Mouse (Mus musculus): ENCODE measurements around the gene Snx6.
A peak's percentile ranks its signal among the peaks of the same experiment; 100 is the strongest.

Gene Snx6

DNA sequence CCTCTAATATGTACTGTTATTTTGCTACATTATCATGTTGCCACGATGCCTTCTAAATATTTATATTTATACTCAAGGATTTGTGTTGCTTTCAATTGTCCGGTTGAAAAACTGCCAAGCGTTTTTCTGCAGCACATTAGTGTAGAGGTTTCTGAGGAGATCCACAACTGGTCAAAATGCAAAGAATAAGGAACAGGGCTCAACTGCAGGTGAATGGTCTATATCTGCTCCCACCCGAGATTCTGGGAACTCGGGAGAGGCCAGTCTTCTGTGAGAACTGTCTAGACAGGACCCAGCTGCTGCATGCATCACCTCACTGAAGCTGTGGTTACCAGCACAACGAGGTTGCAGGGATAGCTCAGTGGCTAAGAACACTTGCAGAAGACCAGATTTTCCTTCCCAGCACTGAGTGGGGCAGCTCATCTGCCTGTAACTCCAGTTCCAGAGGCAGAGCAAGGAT, 97.7 kb downstream of the Snx6 start:
- no peak for DNase-seq

DNA sequence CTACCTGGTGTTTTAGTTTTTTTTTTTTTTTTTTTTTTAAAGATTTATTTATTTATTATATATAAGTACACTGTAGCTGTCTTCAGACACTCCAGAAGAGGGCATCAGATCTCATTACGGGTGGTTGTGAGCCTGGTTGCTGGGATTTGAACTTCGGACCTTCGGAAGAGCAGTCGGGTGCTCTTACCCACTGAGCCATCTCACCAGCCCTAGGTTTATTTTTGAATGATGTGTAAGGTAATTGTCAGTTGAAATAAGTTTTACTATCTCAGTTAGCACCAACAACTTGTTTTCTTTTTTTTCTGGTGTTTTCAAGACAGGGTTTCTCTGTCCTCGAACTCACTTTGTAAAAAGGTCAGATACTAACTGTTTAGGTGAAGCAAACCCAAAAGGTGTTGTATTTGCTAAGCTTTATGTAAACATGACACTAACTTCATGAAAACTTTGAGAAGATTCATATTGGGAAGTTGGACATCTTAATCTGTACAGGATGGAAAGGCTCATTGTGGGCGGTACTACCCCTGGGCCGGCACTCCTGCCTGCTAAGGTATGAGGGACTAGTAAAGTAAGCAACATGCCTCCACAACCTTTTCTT, 98.4 kb downstream of the Snx6 start:
- DNase-seq: peak; percentile 23 to 30
